Mouse (Mus musculus): ENCODE data around the gene Doc2a.

GRCm38 (mm10) chr7:126850161-126850560 lies 2.9 kb downstream of the Doc2a start:
- TF ChIP-seq CTCF (IDR thresholded peaks at IDR 0.05; ENCODE audit: insufficient read depth, low read depth, low read length) (no peak), POLR2A (IDR thresholded peaks at IDR 0.05; ENCODE audit: insufficient read depth, low read depth, low read length) (no peak)
